Mouse (Mus musculus) frontal cortex, adult (tissue): ENCODE results near the gene AY761184.
"Not testable (repeated sequence)": the region's sequence is repeated elsewhere in the genome, so short reads cannot be mapped to it uniquely, and the experiment has no call there.

ENCODE experiments used
- ATAC-seq: cut with Nextera tagmentation; 2 replicates; pipeline ENCODE4 v1.9.2; 2017; ENCODE audit warnings: mild to moderate bottlenecking, moderate library complexity, mixed read lengths; ENCODE audit not compliant: low TSS enrichment

The AY761184 gene

DNA sequence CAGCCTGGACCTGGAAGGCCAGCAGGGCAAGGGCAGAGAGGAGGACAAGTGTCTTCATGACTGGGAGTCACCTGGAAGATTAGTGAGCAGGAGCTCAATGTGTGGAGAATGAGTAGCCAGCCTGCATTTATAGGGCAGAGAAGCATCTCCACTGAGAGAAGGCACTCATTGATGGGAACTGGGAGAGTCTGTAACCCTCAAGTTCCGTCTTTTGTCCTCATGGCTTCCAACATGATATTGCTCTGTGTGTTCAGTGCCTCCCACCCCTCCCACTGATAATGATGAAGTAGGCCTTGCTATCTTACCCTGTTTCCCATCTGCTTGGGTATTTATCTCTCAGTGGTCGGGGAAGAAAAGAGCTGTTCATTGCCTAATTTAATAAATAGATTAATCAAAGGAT, at the start of gene AY761184:
TSS of gene AY761184 (minus strand) at position 101 of the 400 bp plus-strand sequence.
- not testable (repeated sequence) for ATAC-seq

DNA sequence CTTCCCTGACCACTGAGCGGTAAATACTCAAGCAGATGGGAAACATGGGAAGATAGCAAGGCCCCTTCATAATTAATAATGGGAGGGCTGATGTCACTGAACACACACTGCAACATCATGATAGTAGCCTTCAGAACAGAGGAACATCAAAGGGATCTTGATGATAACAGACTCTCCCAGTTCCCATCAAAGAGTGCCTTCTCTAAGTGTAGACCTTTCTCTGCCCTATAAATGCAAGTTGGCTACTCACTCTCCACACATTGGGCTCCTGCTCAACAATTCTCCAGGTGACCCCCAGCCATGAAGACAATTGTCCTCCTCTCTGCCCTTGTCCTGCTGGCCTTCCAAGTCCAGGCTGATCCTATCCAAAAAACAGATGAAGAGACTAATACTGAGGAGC, 37.9 kb downstream of the AY761184 start, which contains the start of gene Defa34:
TSS of gene Defa34 (plus strand) at position 301 of the 400 bp plus-strand sequence.
- ATAC-seq: not testable (repeated sequence)

DNA sequence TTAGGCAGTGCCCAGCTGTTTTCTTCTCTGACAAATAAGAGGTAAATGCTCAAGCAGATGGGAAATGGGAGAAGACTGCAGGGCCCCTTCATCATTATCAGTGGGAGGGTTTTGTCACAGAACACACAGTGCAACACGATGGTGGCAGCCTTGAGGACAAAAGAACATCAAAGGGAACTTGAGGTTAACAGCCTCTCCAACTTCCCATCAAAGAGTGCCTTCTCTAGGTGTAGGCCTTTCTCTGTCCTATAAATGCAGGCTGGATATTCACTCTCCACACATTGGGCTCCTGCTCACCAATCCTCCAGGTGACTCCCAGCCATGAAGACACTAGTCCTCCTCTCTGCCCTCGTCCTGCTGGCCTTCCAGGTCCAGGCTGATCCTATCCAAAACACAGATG, 48.0 kb downstream of the AY761184 start, which contains the start of gene Defa17:
TSS of gene Defa17 (plus strand) at position 301 of the 400 bp plus-strand sequence.
- not testable (repeated sequence) for ATAC-seq
